Mouse (Mus musculus): ENCODE results near the gene Becn1.

DNA sequence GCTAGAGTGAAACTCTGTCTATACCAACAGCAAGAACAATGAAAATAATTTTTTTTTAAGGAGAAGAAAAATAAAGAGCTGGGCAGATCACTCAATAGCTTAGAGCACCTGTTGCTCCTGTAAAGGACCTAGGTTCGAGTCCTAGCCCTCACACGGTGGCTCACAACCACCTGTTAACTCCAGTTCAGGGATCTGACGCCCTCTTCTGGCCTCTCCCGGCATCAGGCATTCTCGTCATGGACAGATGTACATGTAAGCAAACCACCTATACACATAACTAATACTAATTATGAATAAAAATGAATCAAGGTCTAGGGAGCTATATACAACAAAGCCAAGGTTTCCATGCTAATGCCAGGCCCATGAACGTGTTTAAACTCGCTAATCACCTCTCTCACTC is 1.2 kb downstream of the Becn1 start:
- no peak for TF ChIP-seq EP300 (IDR thresholded peaks at IDR 0.05)
- peak; percentile 38 for TF ChIP-seq CTCF (IDR thresholded peaks at IDR 0.05)

Measured in lung, postnatal 0 days (tissue).